Mouse (Mus musculus): Measurements from ENCODE around the gene Tardbp.

DNA sequence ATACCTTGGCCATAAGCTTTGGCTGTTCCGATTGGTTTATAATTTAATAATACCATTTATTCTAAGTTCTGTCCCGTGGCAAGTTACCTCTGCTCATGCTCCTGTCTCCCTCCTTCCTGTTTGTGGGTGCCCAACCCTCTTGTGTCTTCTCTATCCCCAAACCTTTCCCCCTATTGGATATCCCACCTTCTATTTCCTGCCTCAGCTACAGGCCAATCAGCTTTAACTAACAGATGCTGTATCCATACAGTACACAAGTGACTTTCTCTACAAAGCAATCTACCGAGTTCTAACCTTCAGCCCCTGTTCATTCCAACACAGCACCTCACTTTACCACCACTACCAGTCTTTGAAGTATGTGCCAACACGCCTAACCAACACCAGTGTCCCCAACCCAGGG lies 3.2 kb downstream of the Tardbp start:
- TF ChIP-seq POLR2A (IDR thresholded peaks at IDR 0.05; ENCODE audit: insufficient read depth, low read length): no peak
- TF ChIP-seq CTCF (IDR thresholded peaks at IDR 0.05; ENCODE audit: low read depth, low read length): no peak
